Mouse (Mus musculus): ENCODE results near the gene Cep126.

Cep126 gene

DNA sequence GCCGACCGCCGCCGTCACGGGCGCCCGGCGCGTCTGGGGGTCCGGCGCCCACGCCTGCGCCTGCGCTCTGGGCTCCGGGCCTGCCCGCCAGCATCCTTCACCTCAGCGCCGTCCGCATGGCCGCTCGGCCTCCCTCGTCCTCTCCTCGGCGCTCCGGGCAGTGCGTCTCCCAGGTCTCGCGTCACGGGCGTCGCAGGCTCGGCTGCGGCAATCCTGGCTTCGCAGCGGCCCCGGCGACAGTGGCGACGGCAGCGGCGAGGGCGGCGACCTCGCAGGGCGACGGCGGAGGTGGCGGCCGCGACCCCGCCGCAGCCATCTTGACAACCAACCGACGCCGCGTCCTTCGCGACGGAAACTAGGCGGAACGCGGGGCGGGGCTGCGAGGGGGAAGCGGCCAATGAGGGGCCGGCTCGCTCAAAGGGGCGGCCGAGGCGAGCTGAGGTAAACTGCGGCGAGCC lies at the start of gene Cep126:
TSS of gene Cep126 (minus strand) at position 178 of the 458 bp plus-strand sequence.
- in situ Hi-C loops (cut with MboI, MseI): no loop called here

DNA sequence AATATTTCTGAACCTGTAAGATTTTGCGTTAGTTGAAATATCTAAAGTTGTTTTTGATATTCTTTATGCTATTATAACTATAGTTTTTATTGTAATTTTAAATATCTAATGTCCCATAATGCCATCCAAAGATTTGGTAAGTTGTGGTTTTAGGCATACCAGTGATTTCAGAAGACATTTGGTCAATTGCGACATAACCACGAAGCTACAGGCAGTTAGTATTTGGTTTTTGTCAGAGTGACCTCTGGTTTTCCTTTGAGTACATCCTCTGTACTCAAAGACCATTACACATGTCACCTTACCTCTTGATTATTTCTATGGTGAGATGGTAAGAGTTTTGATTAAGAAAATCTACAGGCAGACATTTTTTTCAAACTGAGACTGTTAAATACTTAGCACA lies 45.5 kb upstream of the Cep126 start:
- in situ Hi-C loops (cut with MboI, MseI): no loop called here

DNA sequence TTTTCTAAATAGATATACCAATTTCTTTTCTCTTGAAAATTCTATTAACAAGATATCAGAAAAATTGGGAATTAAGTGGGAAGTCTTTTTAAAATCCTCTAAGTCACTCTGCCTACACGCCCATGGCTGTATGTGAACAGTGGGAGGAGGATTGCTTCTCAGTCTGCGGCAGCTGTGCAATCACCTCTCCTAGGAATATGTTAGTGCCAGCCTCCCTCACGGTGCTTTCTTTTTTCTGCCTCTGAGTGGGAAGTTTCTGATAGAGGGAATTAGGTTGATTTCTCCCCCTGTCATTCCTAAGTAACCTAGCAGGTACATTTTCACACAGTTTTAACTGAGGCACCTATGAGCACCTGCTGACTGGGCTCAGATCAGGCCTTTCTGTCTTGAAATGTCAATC lies 43.0 kb upstream of the Cep126 start:
- in situ Hi-C loops (cut with MboI, MseI): no loop called here

DNA sequence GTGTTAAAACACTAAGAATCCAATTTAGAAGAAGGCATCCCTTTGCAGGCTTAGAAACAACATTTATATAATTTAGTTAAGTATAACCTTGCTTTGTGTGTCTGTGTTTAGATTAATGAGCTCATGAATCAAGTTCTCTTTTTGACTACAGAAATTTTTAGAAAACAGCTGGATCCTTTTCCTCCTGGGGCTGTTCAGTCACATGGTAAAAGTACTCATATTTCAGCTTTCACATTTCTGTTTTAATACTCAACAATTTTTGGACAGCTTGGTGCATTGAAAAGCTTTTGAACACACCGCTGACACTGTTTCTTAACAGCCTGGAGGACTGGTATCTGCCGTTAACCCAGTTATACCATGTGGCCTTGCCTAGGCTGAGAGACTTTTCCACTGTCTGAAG lies 22.9 kb upstream of the Cep126 start:
- in situ Hi-C loops (cut with MboI, MseI): no loop called here

DNA sequence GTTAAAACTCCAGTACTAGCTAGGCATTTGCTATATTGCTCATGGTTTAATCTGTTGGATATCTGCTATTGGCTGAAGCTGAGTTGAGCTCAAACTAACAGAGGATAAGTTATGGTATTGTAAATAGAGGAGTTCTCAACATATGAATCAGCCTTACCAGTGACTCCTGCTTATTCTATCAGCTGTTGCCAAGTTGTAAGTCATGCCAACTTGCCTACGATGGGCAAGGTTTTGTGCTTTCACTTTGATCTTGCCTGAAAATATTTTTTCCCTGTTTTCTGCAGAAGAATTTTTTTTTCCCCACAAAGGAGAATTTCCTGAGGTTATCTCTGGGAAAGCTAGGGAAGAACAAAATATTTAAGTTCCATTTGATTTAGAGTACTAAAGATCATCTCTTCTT lies 5.4 kb upstream of the Cep126 start:
- in situ Hi-C loops (cut with MboI, MseI): no loop called here

DNA sequence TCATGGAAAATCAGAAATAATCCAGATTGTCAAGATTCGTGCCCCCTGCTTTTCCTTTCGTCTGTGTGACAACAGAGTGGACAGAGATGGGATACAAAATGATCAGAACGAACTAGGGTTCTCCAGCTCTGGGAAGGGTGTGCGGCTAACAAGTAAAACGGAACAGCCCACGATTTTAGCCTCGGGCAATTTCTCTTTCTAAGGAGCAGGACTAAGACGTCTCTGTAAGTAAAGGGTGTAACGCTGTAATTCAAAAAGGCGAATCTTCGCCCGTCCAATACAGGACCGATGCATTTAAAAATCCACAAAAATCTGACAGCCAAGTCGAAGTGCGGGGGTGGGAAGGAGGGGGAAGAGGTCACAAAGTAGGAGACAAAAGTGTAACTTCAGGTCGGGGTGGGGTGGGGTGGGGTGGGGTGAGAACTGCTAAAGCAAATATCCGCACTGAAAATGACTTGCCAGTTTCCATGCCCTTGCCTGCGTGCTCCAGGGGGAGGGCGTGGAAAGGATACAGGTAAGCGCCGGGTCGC lies 443 bp downstream of the Cep126 start:
- in situ Hi-C loops (cut with MboI, MseI): no loop called here

DNA sequence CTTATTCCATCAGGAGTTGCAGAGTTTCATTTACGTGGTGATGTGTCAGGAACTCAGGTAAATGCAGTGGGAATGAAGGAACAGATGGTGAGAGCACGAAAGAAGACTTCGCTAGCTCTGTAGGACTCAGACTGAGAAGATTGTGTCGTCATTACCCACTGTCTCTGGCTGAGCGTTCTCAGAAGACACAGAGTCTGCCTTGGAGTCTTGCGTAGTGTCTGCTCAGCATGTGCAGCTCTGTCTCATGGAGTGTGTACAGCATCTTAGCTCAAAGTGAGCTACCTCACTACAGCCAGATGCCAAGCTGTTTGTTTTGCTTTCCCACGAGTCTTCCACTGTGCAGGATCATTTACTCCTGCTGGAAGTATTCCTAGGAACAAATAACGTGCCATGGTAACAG lies 10.6 kb downstream of the Cep126 start:
- in situ Hi-C loops (cut with MboI, MseI): no loop called here

DNA sequence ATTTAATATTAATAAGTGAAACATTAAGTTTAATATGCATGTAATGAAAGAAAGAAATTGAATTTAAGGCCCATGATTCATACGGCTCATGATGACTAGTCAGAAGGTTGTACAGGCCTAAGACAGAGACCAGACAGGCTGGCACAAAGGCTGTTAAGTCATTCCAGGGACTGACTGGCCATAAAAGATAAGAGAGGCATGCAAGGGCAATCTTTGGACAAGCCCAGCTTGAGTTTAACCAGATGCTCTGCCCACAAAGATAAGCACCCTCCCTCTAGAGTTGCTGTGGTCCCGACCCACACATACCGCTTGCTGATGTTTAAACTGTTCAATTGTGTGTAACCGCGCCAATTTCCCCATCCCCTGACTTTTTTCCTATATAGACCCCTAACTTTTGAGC lies 19.6 kb downstream of the Cep126 start:
- in situ Hi-C loops (cut with MboI, MseI): no loop called here

DNA sequence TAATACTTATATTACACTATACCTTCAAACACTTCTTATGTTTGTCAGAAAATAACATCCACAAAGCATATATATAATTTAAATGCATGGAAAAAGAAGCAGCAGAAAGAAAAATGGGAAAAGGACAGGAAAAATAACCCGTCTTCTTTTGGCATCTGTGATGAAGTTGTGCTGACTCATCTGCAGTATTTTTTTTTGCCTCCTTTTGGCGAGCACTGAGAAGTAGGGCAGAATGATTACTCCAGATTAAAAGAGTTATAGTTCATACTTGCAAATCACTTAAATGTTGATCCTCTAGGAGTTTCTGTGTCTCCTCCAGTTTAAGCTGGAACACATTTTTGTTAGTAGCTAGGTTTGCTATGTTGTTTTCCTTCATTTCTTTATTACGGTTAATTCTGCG lies 31.0 kb downstream of the Cep126 start:
- in situ Hi-C loops (cut with MboI, MseI): no loop called here

DNA sequence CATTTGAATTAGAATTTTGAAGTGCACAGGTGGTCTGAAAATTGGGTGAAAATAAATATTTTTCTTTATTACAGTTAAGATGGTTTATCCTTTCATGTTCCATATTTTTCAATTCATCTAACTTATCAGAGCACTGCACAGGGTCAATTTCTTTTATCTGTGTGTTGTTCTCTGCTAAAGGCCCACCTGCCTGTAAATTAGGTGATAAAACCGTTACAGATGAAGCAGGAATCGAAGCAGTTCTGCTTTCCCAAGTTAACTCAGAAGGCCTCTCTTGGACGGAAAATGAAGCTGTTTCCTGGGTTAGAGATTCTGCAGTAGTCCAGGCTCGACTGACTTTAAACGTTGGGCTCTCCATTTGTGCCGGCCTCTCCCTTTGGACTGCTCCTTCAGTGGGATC lies 33.1 kb downstream of the Cep126 start:
- in situ Hi-C loops (cut with MboI, MseI): no loop called here

DNA sequence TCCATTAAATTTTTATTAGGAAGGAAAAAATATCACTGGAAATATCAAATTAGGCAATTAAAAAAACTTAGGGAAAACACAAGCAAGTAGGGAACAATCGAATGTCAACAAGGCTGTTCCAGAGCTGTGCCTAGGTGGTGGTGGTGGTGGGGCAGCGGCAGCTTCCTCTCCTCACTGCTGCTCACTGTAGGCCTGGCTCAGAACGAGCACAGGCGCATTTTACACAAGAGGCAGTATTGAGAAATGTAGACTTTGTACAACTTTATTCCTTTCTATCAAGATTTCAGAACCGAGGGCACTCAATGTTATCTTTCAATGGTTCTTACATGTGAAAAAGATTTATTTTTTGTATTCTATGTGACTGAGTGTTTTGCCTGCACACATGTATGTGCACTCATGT lies 55.2 kb downstream of the Cep126 start:
- in situ Hi-C loops (cut with MboI, MseI): no loop called here

DNA sequence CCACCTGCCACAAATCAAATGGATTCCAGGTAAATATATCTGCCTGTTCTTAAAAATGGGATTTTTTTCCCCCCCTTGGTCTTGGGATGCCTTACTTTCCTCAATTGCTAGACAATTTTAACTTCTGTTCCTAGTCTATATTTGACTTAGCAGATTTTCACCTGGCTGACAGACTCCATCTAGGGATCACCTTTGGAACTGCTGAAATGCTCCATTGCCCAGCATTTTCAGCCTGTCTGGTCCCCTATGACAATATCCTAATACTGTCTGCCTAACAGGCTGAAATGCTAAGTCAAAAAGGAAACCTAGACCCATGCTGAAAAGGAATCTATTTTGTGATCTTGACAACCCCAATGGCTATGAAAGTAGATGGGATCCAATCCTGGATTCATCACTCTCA lies 59.7 kb downstream of the Cep126 start:
- in situ Hi-C loops (cut with MboI, MseI): no loop called here

DNA sequence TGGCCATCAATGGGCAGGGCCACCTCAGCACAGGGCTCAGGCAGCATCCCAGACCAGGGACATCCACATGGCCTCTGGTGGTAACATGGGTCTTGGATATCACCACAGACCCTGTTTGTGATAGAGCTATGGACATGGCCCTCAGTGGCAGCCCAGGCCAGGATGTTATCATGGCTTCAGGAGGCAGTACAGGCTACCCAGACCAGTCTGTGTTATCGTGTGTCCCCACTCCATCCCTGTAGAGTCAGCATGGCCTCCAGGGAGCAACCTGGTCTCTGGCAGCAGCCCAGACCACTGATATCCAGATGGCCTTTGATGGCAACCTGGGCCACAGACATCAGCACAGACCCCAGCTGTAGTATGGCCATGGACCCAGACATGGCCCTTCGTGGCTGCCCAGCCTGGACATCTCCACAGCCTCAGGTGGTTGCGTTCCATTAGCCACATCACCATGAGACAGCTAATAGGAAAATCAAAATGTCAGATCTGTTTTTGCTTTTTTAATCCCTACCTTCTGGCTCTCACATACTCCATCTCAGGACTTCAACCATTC lies 60.8 kb downstream of the Cep126 start:
- in situ Hi-C loops (cut with MboI, MseI): no loop called here

DNA sequence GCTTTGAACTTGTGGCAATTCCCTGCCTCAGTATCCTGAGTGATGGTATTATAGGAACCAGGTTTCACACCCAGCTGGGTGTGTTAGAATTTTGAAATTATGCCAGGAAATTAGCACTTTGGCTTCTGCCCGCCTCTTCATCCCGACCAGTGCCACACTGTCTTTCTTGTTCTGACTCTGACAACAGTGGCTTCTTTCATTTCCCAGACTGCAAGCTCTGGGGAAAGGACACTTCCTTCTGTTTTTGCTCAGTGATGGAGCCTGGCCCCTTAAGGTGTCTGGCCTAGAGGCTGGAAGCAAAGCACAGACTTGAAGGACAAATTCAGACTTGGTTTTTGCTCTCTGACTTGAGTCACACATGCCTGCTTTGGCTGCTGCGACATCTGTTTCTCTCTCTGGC lies 74.5 kb downstream of the Cep126 start:
- in situ Hi-C loops (cut with MboI, MseI): loop anchor here in 1 of 2 experiments (10.0 kb wide), 1 partner anchor 655 kb away; no protein-coding TSS in a partner anchor

DNA sequence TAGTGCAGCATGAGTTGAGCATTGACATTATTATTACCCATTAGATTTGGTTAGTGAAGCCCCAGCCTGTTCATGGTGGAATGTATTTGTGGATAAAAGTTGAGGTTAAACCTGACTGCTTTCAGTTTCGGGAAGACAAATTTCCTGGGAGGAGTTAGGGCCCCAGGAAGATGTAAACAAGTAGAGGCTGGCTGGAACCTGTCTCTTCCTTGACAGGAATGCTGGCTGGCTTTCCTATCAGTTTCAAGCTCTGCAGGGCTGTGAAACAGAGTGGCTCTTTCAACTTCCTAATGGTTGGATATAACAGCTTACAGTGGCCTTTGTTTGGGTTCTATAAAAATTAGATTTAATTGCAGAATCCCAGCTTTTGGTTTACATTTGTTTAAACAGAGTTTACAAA lies 79.3 kb downstream of the Cep126 start:
- in situ Hi-C loops (cut with MboI, MseI): no loop called here

DNA sequence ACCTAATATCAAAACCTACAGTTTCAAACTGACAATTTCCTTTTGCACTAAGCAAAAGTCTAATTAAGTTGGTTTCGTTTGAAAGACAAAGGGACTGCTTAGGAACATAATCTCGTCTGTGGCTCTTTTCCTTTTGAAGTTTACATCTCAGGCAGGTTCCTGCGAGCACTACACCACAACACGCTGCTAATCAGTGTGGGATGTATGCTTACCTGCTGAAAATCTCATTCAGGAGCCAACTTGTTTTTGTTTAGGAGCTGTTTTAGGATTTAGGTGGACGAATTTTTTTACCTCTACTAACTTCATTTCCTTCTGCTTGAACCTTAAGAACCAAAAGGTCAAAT lies 91.1 kb downstream of the Cep126 start:
- in situ Hi-C loops (cut with MboI, MseI): no loop called here

DNA sequence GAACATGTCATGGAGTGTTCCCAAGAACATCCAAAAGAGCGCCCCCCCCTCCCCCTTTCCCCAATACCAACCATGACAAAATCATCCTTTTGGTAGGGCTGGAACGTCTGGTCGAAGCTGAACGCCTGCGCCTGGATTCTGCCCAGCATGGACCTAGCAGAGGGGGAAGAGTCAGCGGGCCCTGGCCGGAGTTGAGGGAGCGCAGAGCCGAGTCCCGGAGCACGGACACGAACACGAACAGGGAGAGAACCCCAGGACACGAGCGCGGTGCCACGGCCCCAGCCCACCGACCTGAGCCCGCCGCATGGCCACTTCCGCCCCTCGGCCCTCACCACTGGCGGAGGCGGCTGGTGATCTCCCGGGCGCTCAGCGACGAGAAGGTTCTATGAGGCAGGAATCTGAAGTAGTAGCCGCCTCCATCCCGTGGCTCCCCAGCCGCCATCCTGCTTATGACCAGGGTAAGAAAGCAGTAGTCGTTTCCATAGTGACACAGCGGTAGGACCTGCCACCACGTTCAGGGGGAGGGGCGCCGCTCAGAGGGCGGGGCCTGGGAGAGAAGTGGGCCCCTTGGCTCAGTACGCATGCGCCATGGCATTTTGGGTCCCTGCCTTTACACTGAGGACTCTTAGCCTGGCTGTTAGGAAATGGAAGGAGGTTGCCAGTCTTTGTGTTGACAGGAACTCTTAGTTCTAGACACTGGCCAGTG lies 91.6 kb downstream of the Cep126 start, which contains the start of gene Cfap300:
TSS of gene Cfap300 (minus strand) at position 486 of the 706 bp plus-strand sequence.
- in situ Hi-C loops (cut with MboI, MseI): no loop called here

DNA sequence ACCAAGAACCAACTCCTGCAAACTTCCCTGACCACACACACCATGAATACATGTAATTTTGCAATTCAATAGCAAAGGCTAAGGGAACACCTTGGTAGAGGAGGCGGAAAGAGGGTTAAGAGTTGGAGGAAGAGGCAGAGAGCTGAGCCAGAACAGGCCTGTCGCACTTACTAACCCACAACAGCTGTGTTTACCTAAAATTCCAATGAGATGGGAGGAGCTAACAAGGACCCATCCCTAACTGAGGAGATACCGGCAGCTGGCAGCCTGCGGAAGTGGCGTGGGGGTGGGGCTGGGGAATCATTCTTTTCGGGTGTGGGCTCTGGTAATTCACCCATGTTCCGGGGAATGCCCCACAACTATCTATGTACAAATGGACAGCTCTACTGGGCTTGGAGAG lies 98.5 kb downstream of the Cep126 start:
- in situ Hi-C loops (cut with MboI, MseI): no loop called here

DNA sequence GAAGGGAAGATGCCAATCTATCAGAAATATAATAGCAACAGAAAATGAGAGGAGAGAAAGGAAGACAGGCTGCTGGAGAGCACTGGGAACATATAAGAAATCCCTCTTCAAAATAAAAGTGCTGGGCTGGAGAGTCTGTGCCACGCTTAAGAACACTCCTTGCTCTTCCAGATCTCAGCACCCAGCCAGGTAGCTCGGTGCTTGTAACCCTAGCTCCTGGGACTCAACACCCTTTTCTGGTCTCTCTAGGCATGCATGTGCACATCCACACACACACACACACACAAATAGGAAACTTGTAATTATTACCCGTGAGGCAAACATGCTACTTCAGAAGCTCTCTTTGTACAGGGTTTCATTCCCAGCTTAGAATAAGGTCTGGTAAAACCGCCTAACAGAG lies 99.0 kb downstream of the Cep126 start:
- in situ Hi-C loops (cut with MboI, MseI): no loop called here

DNA sequence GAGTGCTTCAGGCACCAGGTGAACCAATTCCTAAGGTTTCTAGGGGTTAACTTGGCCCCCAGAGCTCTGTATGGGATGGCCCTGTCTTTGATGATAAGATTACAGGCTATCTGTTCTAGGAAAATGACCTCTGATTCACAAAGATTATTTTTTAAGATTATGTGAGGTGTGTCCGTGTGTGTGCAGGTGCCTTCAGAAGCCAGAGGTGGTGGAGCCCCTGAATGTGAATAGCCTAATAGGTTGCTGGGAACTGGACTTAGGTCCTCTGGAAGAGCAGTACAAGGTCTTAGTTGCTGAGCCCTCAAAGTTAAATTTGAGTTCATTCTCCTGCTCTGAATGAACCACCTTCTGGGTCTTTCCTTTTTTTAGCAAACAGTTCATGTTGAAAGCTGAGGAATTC lies 100.0 kb downstream of the Cep126 start:
- in situ Hi-C loops (cut with MboI, MseI): no loop called here

DNA sequence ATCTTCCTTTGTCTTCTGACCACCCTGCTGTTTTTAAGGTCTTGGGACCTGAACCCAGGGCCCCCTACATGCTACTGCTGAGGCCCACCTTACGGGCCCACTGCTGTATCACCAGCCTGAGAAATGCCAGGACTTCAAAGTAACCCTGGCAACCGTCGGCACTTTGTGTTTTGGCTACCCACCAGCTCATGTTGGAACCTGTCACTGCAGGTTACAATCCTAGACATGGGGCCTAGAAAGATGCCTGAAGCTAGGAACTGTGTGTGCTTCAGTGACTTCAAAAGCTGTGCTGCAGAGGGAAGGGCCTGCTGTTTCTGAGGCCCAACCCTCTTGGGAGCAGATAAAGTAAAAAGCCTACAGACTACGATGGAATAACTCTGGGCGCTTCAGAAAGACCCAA lies 101.2 kb downstream of the Cep126 start:
- in situ Hi-C loops (cut with MboI, MseI): no loop called here
